In the genomic region with DNA sequence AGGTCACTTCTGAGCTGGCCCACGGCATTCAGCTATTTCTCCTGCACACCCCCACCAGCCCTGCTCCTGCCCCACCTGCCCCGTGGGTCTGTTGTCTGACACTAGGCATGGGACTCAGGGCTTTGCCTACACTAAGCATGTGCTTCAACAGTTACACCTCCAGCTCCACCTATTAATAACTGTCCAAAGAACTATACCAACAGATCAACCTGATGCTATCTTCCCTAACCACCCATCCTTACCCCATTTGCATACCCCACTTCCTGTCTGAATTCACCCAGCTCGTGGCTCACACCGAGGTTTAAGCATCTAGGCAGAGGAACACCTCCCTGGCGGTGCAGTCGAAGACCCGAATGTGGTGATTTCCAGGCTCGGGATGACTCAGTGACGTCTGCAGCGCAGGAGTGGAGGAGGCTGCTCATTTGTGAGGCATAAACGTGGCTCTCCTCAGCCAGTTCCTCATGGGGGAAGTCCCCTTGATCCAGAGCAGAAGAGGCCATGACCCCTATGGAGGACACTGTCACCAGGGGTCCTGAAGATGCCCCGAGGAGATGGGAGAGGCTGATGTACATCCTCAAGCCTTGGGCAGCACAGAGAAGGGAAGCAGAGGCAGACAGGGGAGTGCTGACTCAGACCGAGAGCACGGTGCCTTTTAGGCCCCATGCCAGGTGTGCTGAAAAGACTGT, we compare ENCODE assay signal across 1 mouse cellular context.
TF ChIP-seq lines count a peak whose summit lies in the region.

No protein-coding gene starts in this region.

TF ChIP-seq in ES-E14, 5 proteins besides CTCF, POLR2A, EP300 and RAD21 (continued from another document):
- TF ChIP-seq ZNF384 (IDR thresholded peaks at IDR 0.05; ENCODE audit: low read depth, low read length): no peak
